In genomic region chr5:74700918-74701317, GRCm38 (mm10) we compare ENCODE assay signal across 18 mouse cellular contexts. TPM values are rescaled to one million over a fixed set of nuclear protein-coding genes. Genes with fewer than 3 reads are reported as not detected.
"Had no signal": no experiment of that assay in that cellular context is flagged by ENCODE, and none has a peak within 500 bp of the region (broad histone marks: within the 10 kb centered on the region; RNA-seq: fewer than 3 reads in every experiment).

No protein-coding gene starts in this region.

- H3K27ac ChIP-seq: kidney, postnatal 0 days; left cerebral cortex, adult 2 months; limb, embryonic 12.5 days; liver, embryonic 12.5 days; liver, embryonic 15.5 days; lung, embryonic 15.5 days; macrophage; midbrain, embryonic 13.5 days; stomach, embryonic 15.5 days had no signal

- H3K27me3 ChIP-seq: limb, embryonic 12.5 days; liver, embryonic 12.5 days; liver, embryonic 15.5 days; lung, embryonic 15.5 days; stomach, embryonic 15.5 days had no signal

- DNase-seq: kidney, adult 18-20 months; kidney, adult 9 months; kidney, postnatal 25 days; layer of hippocampus, postnatal 36 days; liver; lung, adult 18-20 months; thymus, postnatal 25 days had no signal

- H3K4me2 ChIP-seq: limb, embryonic 12.5 days; liver, embryonic 12.5 days; liver, embryonic 15.5 days; midbrain, embryonic 13.5 days had no signal

- H3K9ac ChIP-seq: limb, embryonic 12.5 days; liver, embryonic 12.5 days; liver, embryonic 15.5 days; lung, embryonic 15.5 days; midbrain, embryonic 13.5 days; stomach, embryonic 15.5 days had no signal

- H3K9me3 ChIP-seq: limb, embryonic 12.5 days; liver, embryonic 12.5 days; liver, embryonic 15.5 days; lung, embryonic 15.5 days; midbrain, embryonic 13.5 days; stomach, embryonic 15.5 days had no signal

- H3K36me3 ChIP-seq: limb, embryonic 12.5 days; liver, embryonic 12.5 days; liver, embryonic 15.5 days; lung, embryonic 15.5 days; midbrain, embryonic 13.5 days; stomach, embryonic 15.5 days had no signal

- ATAC-seq: inflammation-experienced regulatory T-cells, adult 6 months; liver, embryonic 12.5 days; midbrain, embryonic 13.5 days had no signal

- H3K4me3 ChIP-seq: left cerebral cortex, adult 2 months; limb, embryonic 12.5 days; liver, embryonic 12.5 days; liver, embryonic 15.5 days; lung, embryonic 15.5 days; midbrain, embryonic 13.5 days; stomach, embryonic 15.5 days had no signal

RNA-seq across cellular contexts. Expression of gene Lnx1, which starts 1.8 kb away (rescaled TPM):
- total RNA-seq: megakaryocyte, adult 5-6 weeks had no signal
- polyA plus RNA-seq: liver, embryonic 15.5 days; macrophage had no signal
